Mouse (Mus musculus) olfactory bulb, adult 2 months (tissue): ENCODE results near the gene Tex44.

Source experiments
- CTCF ChIP-seq: fragments of 200-500 bp; IDR thresholded peaks from 2 replicates; pipeline ENCODE4 v1.5.1; 2012; ENCODE audit warnings: low read depth, mild to moderate bottlenecking, low read length, moderate library complexity; ENCODE audit not compliant: insufficient read depth
- POLR2A ChIP-seq: fragments of 200-500 bp; IDR thresholded peaks from 2 replicates; pipeline ENCODE4 v1.6.1; 2012; ENCODE audit warnings: mild to moderate bottlenecking, low read depth, low read length, moderate library complexity; ENCODE audit not compliant: insufficient read depth

- TF ChIP-seq POLR2A (no peak), CTCF (no peak)
These were observed 9.2 kb downstream of the Tex44 start for GRCm38 (mm10) chr1:86435302-86435821.
